Comparison of ENCODE assay signal across 7 mouse cellular contexts in genomic region chr7:37717071-37717470, GRCm38 (mm10).
"Had no signal": no experiment of that assay in that cellular context is flagged by ENCODE, and none has a peak within 500 bp of the region (broad histone marks: within the 10 kb centered on the region; RNA-seq: fewer than 3 reads in every experiment).

No protein-coding gene starts in this region.

- DNase-seq: lung, adult 2 months; lung, postnatal 4 days; midbrain, embryonic 14.5 days; right cerebral cortex, postnatal 14 days; thymus, adult 2 months; thymus, postnatal 25 days; thymus, postnatal 4 days had no signal
